ENCODE assay signal across 9 mouse cellular contexts in the genomic region with DNA sequence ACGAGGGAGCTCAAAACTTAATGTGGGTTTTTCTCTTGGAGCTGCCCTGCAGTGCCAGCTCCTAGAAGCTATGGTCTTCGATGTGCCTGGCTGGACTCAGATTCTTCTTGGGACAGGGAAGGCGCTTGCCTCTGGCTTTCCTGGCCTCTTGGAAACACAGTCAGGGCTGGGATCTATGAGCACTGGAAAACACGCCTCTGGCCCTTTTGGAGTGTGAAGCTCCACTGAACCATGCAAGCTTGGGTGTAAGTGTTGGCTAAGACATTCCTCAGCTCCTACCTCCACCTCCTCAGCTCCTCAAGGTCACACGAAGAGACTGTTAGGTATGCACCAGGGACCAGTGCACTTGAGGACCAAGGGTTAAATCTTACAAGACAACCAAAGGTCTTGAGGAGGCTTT. TPM values are rescaled to one million over a fixed set of nuclear protein-coding genes. Genes with fewer than 3 reads are reported as not detected.
DNase-seq lines count a peak whose midpoint lies in the region; ATAC-seq and TF ChIP-seq lines count a peak whose summit lies in the region.
"Had no signal": no experiment of that assay in that cellular context is flagged by ENCODE, and none has a peak within 500 bp of the region (broad histone marks: within the 10 kb centered on the region; RNA-seq: fewer than 3 reads in every experiment).

No protein-coding gene starts in this region.

- H3K4me2 ChIP-seq in forebrain, embryonic 11.5 days (ENCODE audit: low read depth, low read length, severe bottlenecking): peak overlapping the region; percentile 87; the same call in 1 of the 2 replicates
- no peak overlapping the region for H3K4me2 ChIP-seq in forebrain, postnatal 0 days (ENCODE audit: low read depth)
- no peak overlapping the region; the same call in 1 of the 2 replicates for H3K4me2 ChIP-seq in midbrain, embryonic 14.5 days (ENCODE audit: low read length)
- H3K4me2 ChIP-seq in stomach, embryonic 14.5 days (replicated peaks; ENCODE audit: low read depth, low read length): peak overlapping the region; percentile 76

- no peak for TF ChIP-seq CTCF in forebrain, postnatal 0 days (IDR thresholded peaks at IDR 0.05; ENCODE audit: low read depth)

- H3K9ac ChIP-seq in forebrain, embryonic 11.5 days (ENCODE audit: low read length): no peak overlapping the region; the same call in 1 of the 2 replicates
- H3K9ac ChIP-seq in forebrain, postnatal 0 days: no peak overlapping the region
- no peak overlapping the region for H3K9ac ChIP-seq in midbrain, embryonic 14.5 days (replicated peaks; ENCODE audit: low read length)
- no peak overlapping the region for H3K9ac ChIP-seq in stomach, embryonic 14.5 days (replicated peaks; ENCODE audit: low read depth, low read length)

- DNase-seq in forebrain, embryonic 11.5 days (ENCODE audit: low spot score): no peak
- no peak for DNase-seq in forebrain, postnatal 0 days
- no peak for DNase-seq in midbrain, embryonic 10.5 days (ENCODE audit: low spot score)
- no peak for DNase-seq in midbrain, embryonic 14.5 days
- peak; percentile 72 for DNase-seq in kidney, postnatal 14 days
- DNase-seq in spleen, adult 18-20 months: no peak

- no peak for ATAC-seq in forebrain, embryonic 11.5 days (replicated peaks; ENCODE audit: low FRiP score)
- ATAC-seq in forebrain, postnatal 0 days: no peak
- ATAC-seq in midbrain, embryonic 14.5 days (ENCODE audit: low FRiP score, low TSS enrichment): no peak
- ATAC-seq in stomach, embryonic 14.5 days (ENCODE audit: insufficient number of reproducible peaks, insufficient read depth, low FRiP score, low read depth): no peak
- no peak for ATAC-seq in megakaryocyte progenitor cell, adult 5-6 weeks (replicated peaks; ENCODE audit: poor library complexity)

- no peaks in the 10 kb centered on the region for H3K9me3 ChIP-seq in forebrain, embryonic 11.5 days (ENCODE audit: control insufficient read depth, low read length)
- H3K9me3 ChIP-seq in forebrain, postnatal 0 days (ENCODE audit: low read length): no peaks in the 10 kb centered on the region
- no peaks in the 10 kb centered on the region for H3K9me3 ChIP-seq in midbrain, embryonic 10.5 days (replicated peaks)
- no peaks in the 10 kb centered on the region for H3K9me3 ChIP-seq in midbrain, embryonic 14.5 days (ENCODE audit: control insufficient read depth, low read length)
- no peaks in the 10 kb centered on the region for H3K9me3 ChIP-seq in stomach, embryonic 14.5 days (ENCODE audit: control insufficient read depth, low read depth, low read length)

- no peaks in the 10 kb centered on the region for H3K36me3 ChIP-seq in forebrain, embryonic 11.5 days (ENCODE audit: control insufficient read depth, insufficient read depth, low read length)
- H3K36me3 ChIP-seq in forebrain, postnatal 0 days (ENCODE audit: insufficient read depth): no peaks in the 10 kb centered on the region
- H3K36me3 ChIP-seq in midbrain, embryonic 10.5 days: no peaks in the 10 kb centered on the region
- no peaks in the 10 kb centered on the region for H3K36me3 ChIP-seq in midbrain, embryonic 14.5 days (ENCODE audit: control insufficient read depth, insufficient read depth, low read length)
- H3K36me3 ChIP-seq in stomach, embryonic 14.5 days (ENCODE audit: control insufficient read depth, insufficient read depth, low read length): no peaks in the 10 kb centered on the region

- WGBS in forebrain, embryonic 11.5 days: 24% methylated on average over 5 of the region's 5 CpGs
- WGBS in forebrain, postnatal 0 days: 36% methylated on average over 5 of the region's 5 CpGs
- 28% methylated on average over 5 of the region's 5 CpGs for WGBS in midbrain, embryonic 10.5 days
- WGBS in midbrain, embryonic 14.5 days: 33% methylated on average over 5 of the region's 5 CpGs
- WGBS in stomach, embryonic 14.5 days: 33% methylated on average over 5 of the region's 5 CpGs

- no peak overlapping the region for H3K27ac ChIP-seq in forebrain, embryonic 11.5 days (ENCODE audit: low read depth, low read length)
- no peak overlapping the region for H3K27ac ChIP-seq in forebrain, postnatal 0 days (ENCODE audit: low read depth, low read length)
- H3K27ac ChIP-seq in midbrain, embryonic 10.5 days (replicated peaks): no peak overlapping the region; the same call in 1 of the 2 replicates
- no peak overlapping the region for H3K27ac ChIP-seq in midbrain, embryonic 14.5 days (replicated peaks; ENCODE audit: low read depth, low read length)
- no peak overlapping the region for H3K27ac ChIP-seq in stomach, embryonic 14.5 days (ENCODE audit: low read length)

- H3K4me3 ChIP-seq in forebrain, embryonic 11.5 days (ENCODE audit: low read depth, low read length): no peak overlapping the region
- H3K4me3 ChIP-seq in forebrain, postnatal 0 days (ENCODE audit: low read depth, low read length): no peak overlapping the region
- H3K4me3 ChIP-seq in midbrain, embryonic 10.5 days: peak overlapping the region; percentile 58
- no peak overlapping the region for H3K4me3 ChIP-seq in midbrain, embryonic 14.5 days (replicated peaks; ENCODE audit: low read depth, low read length)
- H3K4me3 ChIP-seq in stomach, embryonic 14.5 days (ENCODE audit: low read depth, low read length): peak overlapping the region; percentile 47; the same call in 1 of the 2 replicates

- H3K27me3 ChIP-seq in forebrain, embryonic 11.5 days (ENCODE audit: control insufficient read depth, insufficient read depth, low read length): peaks cover 44% of the 10 kb centered on the region
- peaks cover 71% of the 10 kb centered on the region for H3K27me3 ChIP-seq in forebrain, postnatal 0 days (ENCODE audit: insufficient read depth, low read length)
- peaks cover 91% of the 10 kb centered on the region for H3K27me3 ChIP-seq in midbrain, embryonic 10.5 days (ENCODE audit: low read depth, poor library complexity, severe bottlenecking)
- peaks cover 58% of the 10 kb centered on the region for H3K27me3 ChIP-seq in midbrain, embryonic 14.5 days (ENCODE audit: control insufficient read depth, insufficient read depth, low read length)
- H3K27me3 ChIP-seq in stomach, embryonic 14.5 days (ENCODE audit: control insufficient read depth, insufficient read depth, low read length): peaks cover 14% of the 10 kb centered on the region

- peaks cover 23% of the 10 kb centered on the region; the same call in 1 of the 2 replicates for H3K4me1 ChIP-seq in forebrain, embryonic 11.5 days (replicated peaks; ENCODE audit: control insufficient read depth, insufficient read depth, low read length)
- H3K4me1 ChIP-seq in forebrain, postnatal 0 days (ENCODE audit: insufficient read depth): peaks cover 4% of the 10 kb centered on the region; the same call in 1 of the 2 replicates
- H3K4me1 ChIP-seq in midbrain, embryonic 10.5 days: peaks cover 45% of the 10 kb centered on the region
- peaks cover 13% of the 10 kb centered on the region; the same call in 1 of the 2 replicates for H3K4me1 ChIP-seq in midbrain, embryonic 14.5 days (ENCODE audit: control insufficient read depth, insufficient read depth, low read length)
- H3K4me1 ChIP-seq in stomach, embryonic 14.5 days (ENCODE audit: control insufficient read depth, insufficient read depth, low read length): peaks cover 11% of the 10 kb centered on the region

RNA-seq across cellular contexts. Expression of gene Gm11444, which starts 5.2 kb away (rescaled TPM):
- polyA plus RNA-seq in forebrain, embryonic 11.5 days (2014; fragmentation: Nextera tagmentation; extraction: Ambion mirVana): not detected in 2 replicates
- total RNA-seq in forebrain, postnatal 0 days (2014; rRNA removed): not detected in 2 replicates
- polyA plus RNA-seq in forebrain, postnatal 0 days (2015; fragmentation: Nextera tagmentation; extraction: Ambion mirVana): not detected in 2 replicates
- not detected in 2 replicates for polyA plus RNA-seq in midbrain, embryonic 10.5 days (2016; fragmentation: Nextera tagmentation; extraction: Ambion mirVana)
- not detected in 2 replicates for polyA plus RNA-seq in midbrain, embryonic 14.5 days (2014; fragmentation: Nextera tagmentation; extraction: Ambion mirVana)
- polyA plus RNA-seq in stomach, embryonic 14.5 days (2014; fragmentation: Nextera tagmentation; extraction: Ambion mirVana): not detected in 2 replicates
- total RNA-seq in megakaryocyte progenitor cell, adult 5-6 weeks (2015): not detected in 2 replicates
- total RNA-seq in megakaryocyte progenitor cell, adult 5-6 weeks (2017): not detected in 2 replicates
- total RNA-seq: megakaryocyte-erythroid progenitor cell, adult 5-6 weeks had no signal

RNA-seq across cellular contexts. Expression of gene Tbx2, which starts 12.6 kb away (rescaled TPM):
- 1.5 and 2.0 TPM in 2 replicates for polyA plus RNA-seq in forebrain, embryonic 11.5 days (2014; fragmentation: Nextera tagmentation; extraction: Ambion mirVana)
- 1.9 and 5.1 TPM in 2 replicates for total RNA-seq in forebrain, postnatal 0 days (2014; rRNA removed)
- polyA plus RNA-seq in forebrain, postnatal 0 days (2015; fragmentation: Nextera tagmentation; extraction: Ambion mirVana): 0.42 and 0.44 TPM in 2 replicates
- 0.27 and 0.43 TPM in 2 replicates for polyA plus RNA-seq in midbrain, embryonic 10.5 days (2016; fragmentation: Nextera tagmentation; extraction: Ambion mirVana)
- 0.69 and 0.83 TPM in 2 replicates for polyA plus RNA-seq in midbrain, embryonic 14.5 days (2014; fragmentation: Nextera tagmentation; extraction: Ambion mirVana)
- polyA plus RNA-seq in stomach, embryonic 14.5 days (2014; fragmentation: Nextera tagmentation; extraction: Ambion mirVana): 5.8 and 6.8 TPM in 2 replicates
- 0.10 TPM in 1 of 2 replicates, not detected in the other for total RNA-seq in megakaryocyte progenitor cell, adult 5-6 weeks (2015)
- total RNA-seq in megakaryocyte progenitor cell, adult 5-6 weeks (2017): not detected in 2 replicates

RNA-seq across cellular contexts. Expression of gene Tbx4, which starts 41.3 kb away (rescaled TPM):
- polyA plus RNA-seq in forebrain, embryonic 11.5 days (2014; fragmentation: Nextera tagmentation; extraction: Ambion mirVana): 0.12 and 0.21 TPM in 2 replicates
- 0.15 and 0.33 TPM in 2 replicates for total RNA-seq in forebrain, postnatal 0 days (2014; rRNA removed)
- 0.19 TPM in 2 replicates for polyA plus RNA-seq in forebrain, postnatal 0 days (2015; fragmentation: Nextera tagmentation; extraction: Ambion mirVana)
- polyA plus RNA-seq in midbrain, embryonic 10.5 days (2016; fragmentation: Nextera tagmentation; extraction: Ambion mirVana): 0.04 and 0.20 TPM in 2 replicates
- polyA plus RNA-seq in midbrain, embryonic 14.5 days (2014; fragmentation: Nextera tagmentation; extraction: Ambion mirVana): 0.21 and 0.22 TPM in 2 replicates
- polyA plus RNA-seq in stomach, embryonic 14.5 days (2014; fragmentation: Nextera tagmentation; extraction: Ambion mirVana): not detected in 2 replicates
- not detected in 2 replicates for total RNA-seq in megakaryocyte progenitor cell, adult 5-6 weeks (2015)
- not detected in 2 replicates for total RNA-seq in megakaryocyte progenitor cell, adult 5-6 weeks (2017)
- total RNA-seq: megakaryocyte-erythroid progenitor cell, adult 5-6 weeks had no signal

Comparison
In these comparisons a context has a peak if more than half of its experiments do, and no peak if none do; other contexts are left out.
1. H3K4me2 ChIP-seq: peak in forebrain, embryonic 11.5 days (single experiment) and stomach, embryonic 14.5 days (single experiment); none in forebrain, postnatal 0 days (single experiment) and midbrain, embryonic 14.5 days (single experiment).
2. H3K4me3 ChIP-seq: peak in midbrain, embryonic 10.5 days (single experiment) and stomach, embryonic 14.5 days (single experiment); none in forebrain, embryonic 11.5 days (single experiment), forebrain, postnatal 0 days (single experiment) and midbrain, embryonic 14.5 days (single experiment).